Mouse (Mus musculus): ENCODE results near the gene Ankrd36.
A peak's percentile ranks its signal among the peaks of the same experiment; 100 is the strongest.
"Not testable (repeated sequence)": the region's sequence is repeated elsewhere in the genome, so short reads cannot be mapped to it uniquely, and the experiment has no call there.

Ankrd36 gene

DNA sequence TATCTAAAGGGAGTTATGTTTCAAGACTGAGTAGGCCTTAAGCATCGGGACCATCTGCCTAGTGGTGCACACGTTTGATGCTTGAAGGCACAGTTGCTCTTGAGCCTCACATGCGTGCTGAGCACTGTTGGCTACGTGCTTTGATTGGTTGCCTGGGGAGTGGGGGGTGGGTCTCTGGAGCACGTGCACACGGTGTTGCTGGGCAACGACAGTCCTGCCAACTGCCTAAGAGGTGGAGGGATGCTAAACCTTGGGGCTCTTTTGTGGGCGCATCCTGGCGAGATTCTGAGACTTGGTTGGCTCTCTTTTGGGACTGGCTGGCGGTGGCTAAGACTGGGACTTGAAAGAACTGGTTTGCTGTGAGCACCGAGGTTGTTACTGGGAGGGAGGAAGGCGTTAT lies at the start of gene Ankrd36:
TSS of gene Ankrd36 (plus strand) at position 211 of the 400 bp plus-strand sequence.
- DNase-seq (ENCODE audit: low spot score), result no peak

GRCm38 (mm10) chr11:5520412-5521265 lies 48.8 kb upstream of the Ankrd36 start, which contains the start of gene Xbp1:
Gene Xbp1, plus strand, starts transcription at chr11:5520659.
- DNase-seq (ENCODE audit: low spot score), result peak; percentile 96

- DNase-seq (ENCODE audit: low spot score), result peak; percentile 51
Measured at GRCm38 (mm10) chr11:5521266-5521515, 48.3 kb upstream of the Ankrd36 start.

DNA sequence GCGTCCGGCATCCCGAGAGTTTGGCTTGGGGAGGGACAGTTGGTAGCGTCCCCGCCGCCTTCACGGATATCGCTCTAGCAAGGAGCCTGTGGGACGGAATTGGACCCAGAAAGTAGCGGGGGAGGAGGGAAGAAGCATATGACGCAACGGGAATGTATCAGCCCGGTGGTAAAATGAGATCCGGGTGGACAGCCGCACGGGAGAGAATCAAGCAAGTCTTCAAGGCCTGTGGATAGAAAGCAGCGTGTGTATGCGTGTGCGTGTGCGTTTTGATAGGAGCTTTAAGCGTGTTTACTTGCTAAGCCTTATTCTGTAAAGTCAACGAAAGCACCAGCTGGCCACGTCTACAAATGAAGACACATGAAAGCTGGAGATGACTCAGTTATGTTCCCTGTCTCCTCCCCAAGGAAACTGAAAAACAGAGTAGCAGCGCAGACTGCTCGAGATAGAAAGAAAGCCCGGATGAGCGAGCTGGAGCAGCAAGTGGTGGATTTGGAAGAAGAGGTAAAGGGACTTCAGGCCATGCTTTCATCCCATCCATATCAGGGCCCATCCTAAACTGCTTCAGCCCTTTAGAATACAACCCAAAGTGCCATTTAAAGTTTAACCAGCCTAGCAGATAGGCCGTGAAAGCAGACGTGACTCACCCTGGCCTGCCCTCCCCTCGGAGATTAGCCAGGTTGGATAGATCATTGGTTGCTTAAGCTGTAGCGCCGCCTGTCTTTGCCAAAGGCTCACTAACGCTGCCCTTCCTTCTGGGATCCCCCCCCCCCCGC lies 47.8 kb upstream of the Ankrd36 start:
- DNase-seq (ENCODE audit: low spot score), result peak; percentile 67

- no peak for DNase-seq (ENCODE audit: low spot score)
Measured at GRCm38 (mm10) chr11:5522798-5523415, 46.6 kb upstream of the Ankrd36 start.

DNA sequence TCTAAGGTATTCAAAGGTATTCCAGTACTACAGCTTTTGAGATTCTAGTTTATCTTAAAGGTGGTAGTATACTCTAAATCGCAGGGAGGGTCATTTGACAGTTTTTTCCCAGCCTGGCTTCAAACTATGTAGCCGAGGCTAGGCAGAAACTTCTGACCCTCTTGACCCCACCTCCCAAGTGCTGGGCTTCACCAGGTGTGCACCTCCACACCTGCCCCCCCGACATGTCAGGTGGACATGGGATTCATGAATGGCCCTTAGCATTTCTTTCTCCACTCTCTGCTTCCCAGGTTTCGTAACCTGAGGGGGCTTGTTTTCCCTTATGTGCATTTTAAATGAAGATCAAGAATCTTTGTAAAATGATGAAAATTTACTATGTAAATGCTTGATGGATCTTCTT lies 44.1 kb upstream of the Ankrd36 start:
- DNase-seq (ENCODE audit: low spot score), result no peak

GRCm38 (mm10) chr11:5526573-5527439 lies 42.7 kb upstream of the Ankrd36 start:
- DNase-seq (ENCODE audit: low spot score), result no peak

DNA sequence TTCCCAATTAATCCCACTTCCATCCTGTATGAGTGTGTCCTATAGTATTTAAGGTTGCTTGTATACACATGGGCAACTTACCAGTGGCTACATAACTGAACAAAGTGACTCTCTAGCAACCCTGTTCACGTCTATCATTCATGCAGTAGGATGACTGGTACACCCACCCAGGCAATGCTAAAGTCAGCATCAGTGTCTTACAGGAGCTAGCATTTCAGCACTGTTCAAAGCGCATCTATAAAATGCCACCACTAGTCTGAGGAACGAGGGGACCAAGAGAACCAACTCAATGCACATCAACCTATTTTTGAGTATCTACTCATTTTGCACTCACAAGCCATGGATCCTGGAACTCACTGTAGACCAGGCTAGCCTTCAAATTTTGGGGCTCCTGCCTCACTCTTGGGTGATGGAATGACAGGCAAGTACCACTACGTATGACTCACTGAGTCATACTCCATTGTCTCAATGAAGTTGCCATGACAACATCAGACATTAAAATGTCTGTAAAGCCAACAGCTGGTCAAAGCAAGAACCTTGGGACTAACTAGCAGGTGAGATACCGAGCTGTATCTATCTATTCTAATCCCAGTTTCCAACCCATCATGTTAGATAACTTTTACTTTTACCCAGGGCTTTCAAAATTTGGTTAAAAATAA lies 41.5 kb upstream of the Ankrd36 start:
- no peak for DNase-seq (ENCODE audit: low spot score)

GRCm38 (mm10) chr11:5528841-5529240 lies 40.6 kb upstream of the Ankrd36 start:
- no peak for DNase-seq (ENCODE audit: low spot score)

DNA sequence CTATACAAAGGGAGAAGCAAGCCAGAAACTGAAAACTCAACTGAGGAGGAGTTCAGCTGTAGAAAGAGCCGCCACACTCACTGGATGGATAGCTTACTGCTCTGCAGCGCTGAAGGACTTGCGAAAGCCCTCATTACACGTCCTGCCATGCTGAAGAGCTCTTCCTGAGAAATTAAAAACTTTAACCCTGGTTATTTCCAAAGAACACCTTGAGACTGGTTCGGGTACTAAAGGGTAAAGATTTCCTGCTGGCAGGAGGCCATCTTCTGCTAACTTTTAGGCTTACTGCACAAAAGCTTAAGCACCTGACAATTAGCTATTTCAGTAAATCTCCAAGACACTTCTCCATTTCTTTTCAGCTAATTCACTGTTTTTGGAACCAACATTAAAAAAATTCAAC lies 39.3 kb upstream of the Ankrd36 start:
- no peak for DNase-seq (ENCODE audit: low spot score)

DNA sequence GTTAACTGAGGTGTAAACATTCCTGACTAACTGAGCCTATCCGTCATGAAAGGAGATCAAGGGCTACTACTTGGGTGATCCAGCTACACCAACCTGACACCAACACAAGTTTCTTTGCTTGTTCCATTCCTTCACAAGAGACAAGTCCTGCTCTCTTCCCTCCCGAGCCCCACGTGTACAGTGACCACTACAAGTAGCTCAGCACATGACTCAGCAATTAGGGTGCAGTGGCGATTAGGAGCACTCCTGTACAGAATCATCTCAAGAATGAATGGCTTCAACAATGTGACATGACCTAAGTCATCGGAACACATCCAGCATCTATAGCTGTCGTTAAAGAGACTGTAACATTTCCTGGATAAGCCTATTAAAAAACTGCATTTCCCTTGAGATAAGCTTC lies 38.8 kb upstream of the Ankrd36 start:
- no peak for DNase-seq (ENCODE audit: low spot score)

DNA sequence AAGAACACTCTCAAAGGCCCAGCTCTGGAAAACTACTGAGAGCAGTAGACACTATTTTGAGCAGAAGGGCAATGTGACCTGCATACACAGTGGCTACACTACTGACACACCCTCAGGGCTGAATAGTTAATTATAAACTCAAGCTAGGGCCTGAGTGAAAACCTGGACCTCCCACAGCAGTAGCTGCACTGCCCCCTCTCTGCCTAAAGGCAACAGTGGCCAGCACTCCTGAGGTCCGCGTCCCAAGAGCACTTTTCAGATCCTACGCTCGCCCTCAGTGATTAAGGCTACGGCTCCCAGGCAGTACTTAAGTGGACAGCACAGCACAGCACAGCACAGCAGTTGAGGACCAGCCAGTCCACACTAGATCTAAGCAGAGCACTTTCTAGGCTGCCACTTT lies 36.4 kb upstream of the Ankrd36 start:
- no peak for DNase-seq (ENCODE audit: low spot score)

DNA sequence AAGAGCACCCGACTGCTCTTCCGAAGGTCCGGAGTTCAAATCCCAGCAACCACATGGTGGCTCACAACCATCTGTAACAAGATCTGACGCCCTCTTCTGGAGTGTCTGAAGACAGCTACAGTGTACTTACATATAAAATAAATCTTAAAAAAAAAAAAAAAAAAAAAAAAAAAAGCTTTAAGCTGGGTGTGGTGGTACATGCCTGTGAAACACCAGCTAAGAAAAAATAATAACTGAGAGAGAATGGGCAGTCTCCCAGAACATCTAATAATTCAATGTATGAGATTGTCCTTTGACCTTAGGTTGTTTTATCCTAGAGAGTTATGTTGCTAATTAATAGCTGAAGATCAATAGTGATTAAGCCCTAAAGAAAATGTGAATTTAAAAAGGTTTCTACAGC lies 32.0 kb upstream of the Ankrd36 start:
- DNase-seq (ENCODE audit: low spot score), result not testable (repeated sequence)

DNA sequence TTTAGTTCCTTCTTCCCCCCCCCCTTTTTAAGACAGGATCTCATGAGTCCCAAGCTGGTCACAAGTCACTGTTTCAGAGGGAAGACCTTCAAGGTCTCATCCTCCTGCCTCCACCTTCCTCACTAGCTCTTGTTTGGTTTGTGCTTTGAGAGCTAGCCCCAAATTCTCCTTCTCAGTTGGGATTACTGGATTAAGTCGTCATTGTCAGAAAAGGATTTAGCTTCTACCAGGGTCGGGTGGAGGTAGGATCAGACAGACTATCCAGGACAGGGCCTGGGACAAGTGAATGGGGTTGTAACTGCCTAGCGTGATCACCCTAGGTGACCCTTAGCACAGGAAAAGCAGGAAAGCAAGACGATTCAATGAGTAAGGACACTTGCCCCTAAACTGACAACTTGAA lies 29.2 kb upstream of the Ankrd36 start:
- DNase-seq (ENCODE audit: low spot score), result no peak

GRCm38 (mm10) chr11:5541230-5541798 lies 28.2 kb upstream of the Ankrd36 start:
- DNase-seq (ENCODE audit: low spot score), result no peak

DNA sequence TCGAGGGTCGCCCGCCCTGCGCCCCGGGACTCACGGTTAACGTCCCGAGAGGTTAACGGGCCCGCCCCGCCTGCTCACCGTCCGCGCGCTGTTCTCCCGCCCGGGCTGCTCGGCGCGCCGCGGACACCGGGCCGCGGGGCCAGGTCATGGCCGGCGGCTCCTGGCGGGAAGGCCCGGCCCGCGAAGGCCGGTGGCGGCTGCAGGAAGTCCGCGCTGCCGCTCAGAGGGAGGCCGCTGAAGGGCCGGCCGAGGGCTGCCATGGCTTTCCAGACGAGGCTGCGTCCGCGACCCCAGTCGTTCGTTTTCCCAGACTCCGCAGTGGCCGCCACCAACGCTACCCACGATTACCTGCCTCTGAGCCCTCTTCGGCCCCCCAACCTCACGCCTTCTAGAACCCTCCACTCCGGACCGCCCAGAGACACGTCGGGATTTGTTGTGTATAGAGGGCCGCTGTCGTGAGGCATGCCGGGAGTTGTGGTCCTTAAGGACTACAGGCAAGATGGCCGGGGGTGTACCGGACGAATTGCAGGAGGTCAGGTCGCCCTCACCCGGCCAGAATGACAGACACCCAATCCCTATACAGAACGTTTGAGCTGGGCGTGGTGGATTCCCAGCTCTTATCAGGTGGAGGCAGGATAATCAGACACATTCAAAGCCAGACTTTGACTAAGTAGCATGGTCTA lies 27.5 kb upstream of the Ankrd36 start, which contains the start of gene Ccdc117:
TSS of gene Ccdc117 (minus strand) at position 389 of the 683 bp plus-strand sequence.
- peak; percentile 89 for DNase-seq (ENCODE audit: low spot score)

- no peak for DNase-seq (ENCODE audit: low spot score)
Measured at GRCm38 (mm10) chr11:5542482-5543185, 26.9 kb upstream of the Ankrd36 start.

GRCm38 (mm10) chr11:5543281-5543680 lies 26.2 kb upstream of the Ankrd36 start:
- DNase-seq (ENCODE audit: low spot score), result no peak

DNA sequence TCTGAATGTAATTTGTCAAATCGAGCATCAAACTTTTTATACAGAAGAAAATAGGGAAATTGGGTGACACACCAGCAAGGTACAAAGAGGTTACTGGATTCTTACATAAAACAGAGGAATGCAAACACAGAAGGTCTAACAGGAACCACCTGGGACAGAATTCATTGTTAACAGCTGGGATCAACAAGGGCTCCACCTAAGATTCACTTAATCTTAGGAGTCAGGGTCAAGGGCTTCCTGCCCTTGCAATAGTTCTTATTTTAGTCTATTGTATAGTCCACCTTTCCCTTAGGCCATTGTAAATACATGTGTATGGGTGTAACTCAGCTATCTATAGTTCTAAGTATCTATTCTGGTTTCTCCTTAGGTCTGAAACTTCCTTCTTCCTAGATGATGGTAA lies 24.8 kb upstream of the Ankrd36 start:
- not testable (repeated sequence) for DNase-seq (ENCODE audit: low spot score)

DNA sequence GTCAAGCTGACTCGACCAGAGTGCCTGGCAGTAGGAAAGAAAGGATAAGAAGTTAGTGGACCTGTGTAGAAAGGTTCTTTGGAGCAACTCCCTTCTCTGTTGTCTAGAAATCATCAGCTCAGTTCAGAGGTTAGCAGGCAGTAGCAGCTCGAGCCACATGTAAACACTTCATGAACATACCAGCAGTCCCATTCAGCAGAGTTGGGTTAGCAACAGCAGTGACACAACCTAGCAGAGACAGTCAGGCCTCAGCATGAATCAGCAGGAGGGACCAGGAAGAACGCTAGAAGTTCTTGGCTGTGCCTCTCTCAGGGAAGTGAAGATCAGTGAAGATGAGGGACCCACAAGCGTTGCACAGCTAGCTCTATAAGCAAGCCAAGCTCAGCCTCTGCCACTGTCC lies 24.0 kb upstream of the Ankrd36 start:
- no peak for DNase-seq (ENCODE audit: low spot score)

Measured in retina, embryonic 14.5 days (tissue).